Mouse (Mus musculus) midbrain, embryonic 14.5 days (tissue): ENCODE results near the gene Car10. TPM values are rescaled to one million over a fixed set of nuclear protein-coding genes. Genes with fewer than 3 reads are reported as not detected.

Source experiments
- ATAC-seq: fragments of 200-750 bp; cut with Nextera tagmentation; 2 replicates; pipeline ENCODE4 v1.8.0; 2017; ENCODE audit warnings: moderate number of reproducible peaks, moderate library complexity; ENCODE audit not compliant: low FRiP score, low TSS enrichment
- DNase-seq: peaks from one replicate; pipeline ENCODE4 v3.0.0-alpha.2; 2015
- H3K27ac ChIP-seq: fragments of 300-500 bp; sonication (generic); replicated peaks from 2 replicates; pipeline ENCODE4 v1.5.1; 2014; ENCODE audit warnings: mild to moderate bottlenecking, low read depth, low read length, moderate library complexity
- H3K27me3 ChIP-seq: fragments of 300-500 bp; sonication (generic); 2 replicates; pipeline ENCODE4 v1.6.1; 2014; ENCODE audit warnings: low read length, control low read depth, mixed read lengths; ENCODE audit not compliant: control insufficient read depth, insufficient read depth
- H3K36me3 ChIP-seq: fragments of 300-500 bp; sonication (generic); 2 replicates; pipeline ENCODE4 v1.6.1; 2014; ENCODE audit warnings: low read length, control low read depth; ENCODE audit not compliant: control insufficient read depth, insufficient read depth
- H3K4me1 ChIP-seq: fragments of 300-500 bp; sonication (generic); 2 replicates; pipeline ENCODE4 v1.6.1; 2014; ENCODE audit warnings: mild to moderate bottlenecking, antibody characterized with exemption, low read length, control low read depth; ENCODE audit not compliant: control insufficient read depth, insufficient read depth
- H3K4me2 ChIP-seq: fragments of 300-500 bp; sonication (generic); 2 replicates; pipeline ENCODE4 v1.6.1; 2014; ENCODE audit warnings: mild to moderate bottlenecking, low read length, moderate library complexity
- H3K4me3 ChIP-seq: fragments of 300-500 bp; sonication (generic); replicated peaks from 2 replicates; pipeline ENCODE4 v1.5.1; 2014; ENCODE audit warnings: low read depth, low read length
- H3K9ac ChIP-seq: fragments of 300-500 bp; sonication (generic); replicated peaks from 2 replicates; pipeline ENCODE4 v1.6.1; 2014; ENCODE audit warnings: mild to moderate bottlenecking, low read length, moderate library complexity
- H3K9me3 ChIP-seq: fragments of 300-500 bp; sonication (generic); 2 replicates; pipeline ENCODE4 v1.6.1; 2016; ENCODE audit warnings: low read length, control low read depth, mixed read lengths; ENCODE audit not compliant: control insufficient read depth
- WGBS: fragments of 180-500 bp; shearing (Covaris S2); extraction: QIAGEN DNeasy Blood & Tissue Kit; methylation state at CpG from one replicate; pipeline ENCODE4 v1.1.7; 2014; 5-methylcytosine and 5-hydroxymethylcytosine counted together
- polyA plus RNA-seq: library from polyadenylated mRNA; unstranded; fragments of >200 nt; fragmentation: Nextera tagmentation; extraction: Ambion mirVana; gene quantifications from 2 replicates; pipeline ENCODE4 v1.2.1, GENCODE M21; 2014

The Car10 gene
- polyA plus RNA-seq, 1 experiment from 2014 or later: 31.3 TPM

DNA sequence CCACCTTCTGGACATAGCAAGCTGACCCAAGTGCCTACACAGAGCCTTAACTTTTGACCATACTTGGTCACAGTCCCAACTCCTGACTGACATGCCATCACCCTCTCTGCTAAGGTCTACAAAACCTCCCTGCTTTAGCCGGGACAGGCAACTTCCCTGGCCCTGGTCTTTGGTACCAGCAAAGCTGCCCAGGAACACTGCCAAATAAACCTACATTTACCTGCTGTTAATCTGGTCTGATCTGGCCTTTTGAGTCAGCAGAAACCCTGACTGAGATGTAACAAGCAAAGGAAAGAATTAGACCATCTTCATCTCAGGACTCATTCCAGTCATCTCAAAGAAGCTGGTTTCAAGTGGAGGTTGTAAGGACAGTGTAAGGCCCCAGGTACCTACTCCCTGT, 212.2 kb downstream of the Car10 start:
- Histone ChIP-seq H3K4me1 (no peaks in the 10 kb centered on the region), H3K27ac (no peak overlapping the region), H3K9ac (no peak overlapping the region), H3K4me2 (no peak overlapping the region), H3K9me3 (no peaks in the 10 kb centered on the region), H3K27me3 (no peaks in the 10 kb centered on the region), H3K36me3 (no peaks in the 10 kb centered on the region), H3K4me3 (no peak overlapping the region)
- 85% methylated on average over 1 of the region's 1 CpGs for WGBS
- ATAC-seq: no peak
- no peak for DNase-seq

DNA sequence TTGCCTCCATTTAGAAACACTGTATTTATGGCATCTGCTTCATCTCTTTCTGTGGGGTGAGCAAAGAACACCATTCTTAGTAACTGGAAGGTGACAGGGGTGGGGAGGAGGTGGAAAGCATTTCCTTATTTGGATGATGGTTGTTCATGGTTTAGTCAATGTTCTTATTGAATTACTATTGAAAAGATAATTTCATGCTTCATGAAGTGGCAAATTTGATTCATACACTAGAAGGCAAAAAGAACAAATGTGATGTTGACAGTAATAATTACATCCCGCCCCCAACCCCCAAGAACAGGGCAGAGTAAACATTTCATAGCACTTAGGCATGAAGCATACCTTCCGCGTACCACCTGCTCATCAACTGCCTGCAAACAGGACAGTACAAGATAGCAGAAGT, 239.9 kb downstream of the Car10 start:
- Histone ChIP-seq H3K9ac (no peak overlapping the region), H3K27ac (no peak overlapping the region), H3K36me3 (no peaks in the 10 kb centered on the region), H3K9me3 (no peaks in the 10 kb centered on the region), H3K4me2 (no peak overlapping the region), H3K27me3 (no peaks in the 10 kb centered on the region), H3K4me1 (no peaks in the 10 kb centered on the region), H3K4me3 (no peak overlapping the region)
- no peak for ATAC-seq
- 76% methylated on average over 3 of the region's 3 CpGs for WGBS
- DNase-seq: no peak

GRCm38 (mm10) chr11:93343961-93344360, 246.1 kb downstream of the Car10 start:
- Histone ChIP-seq H3K27ac (no peak overlapping the region), H3K27me3 (no peaks in the 10 kb centered on the region), H3K9ac (no peak overlapping the region), H3K4me2 (no peak overlapping the region), H3K36me3 (no peaks in the 10 kb centered on the region), H3K9me3 (no peaks in the 10 kb centered on the region), H3K4me1 (no peaks in the 10 kb centered on the region), H3K4me3 (no peak overlapping the region)
- DNase-seq: no peak
- 95% methylated on average over 3 of the region's 3 CpGs for WGBS
- ATAC-seq: no peak

DNA sequence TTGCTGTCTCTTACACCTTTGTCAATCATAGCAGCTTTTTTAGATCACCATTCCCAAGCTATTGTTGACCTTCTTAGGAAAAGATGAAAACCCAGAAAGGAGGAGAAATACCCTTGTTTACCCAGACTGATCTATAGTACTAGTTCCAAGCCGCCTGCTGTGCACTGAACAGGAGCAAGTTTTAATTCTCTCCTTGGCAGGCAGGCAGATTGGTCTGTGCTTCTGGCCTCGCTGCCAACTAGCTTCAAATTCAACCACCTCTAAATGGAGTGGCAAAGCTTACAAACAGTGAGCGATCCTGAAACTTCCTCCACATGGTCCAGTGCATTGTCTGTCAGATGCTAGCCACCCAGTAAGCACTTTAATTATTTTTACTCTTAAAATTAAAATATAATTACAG, 247.0 kb downstream of the Car10 start:
- H3K9me3 ChIP-seq: no peaks in the 10 kb centered on the region
- ATAC-seq: no peak

GRCm38 (mm10) chr11:93361576-93361975, 263.7 kb downstream of the Car10 start:
- DNase-seq: peak; percentile 19
- ATAC-seq: no peak
- H3K27ac ChIP-seq: no peak overlapping the region
- no peaks in the 10 kb centered on the region for H3K36me3 ChIP-seq
- no peak overlapping the region for H3K4me2 ChIP-seq
- 65% methylated on average over 2 of the region's 2 CpGs for WGBS
- no peaks in the 10 kb centered on the region for H3K9me3 ChIP-seq
- H3K27me3 ChIP-seq: no peaks in the 10 kb centered on the region
- H3K4me1 ChIP-seq: no peaks in the 10 kb centered on the region
- H3K4me3 ChIP-seq: no peak overlapping the region
- H3K9ac ChIP-seq: no peak overlapping the region

More for the DNA sequence above, 247.0 kb downstream of the Car10 start:
- H3K4me2 ChIP-seq: no peak overlapping the region
- no peak overlapping the region for H3K4me3 ChIP-seq
- H3K27ac ChIP-seq: no peak overlapping the region
- DNase-seq: peak; percentile 18
- H3K9ac ChIP-seq: no peak overlapping the region
- no peaks in the 10 kb centered on the region for H3K36me3 ChIP-seq
- 76% methylated on average over 3 of the region's 3 CpGs for WGBS
- H3K4me1 ChIP-seq: no peaks in the 10 kb centered on the region
- H3K27me3 ChIP-seq: no peaks in the 10 kb centered on the region

DNA sequence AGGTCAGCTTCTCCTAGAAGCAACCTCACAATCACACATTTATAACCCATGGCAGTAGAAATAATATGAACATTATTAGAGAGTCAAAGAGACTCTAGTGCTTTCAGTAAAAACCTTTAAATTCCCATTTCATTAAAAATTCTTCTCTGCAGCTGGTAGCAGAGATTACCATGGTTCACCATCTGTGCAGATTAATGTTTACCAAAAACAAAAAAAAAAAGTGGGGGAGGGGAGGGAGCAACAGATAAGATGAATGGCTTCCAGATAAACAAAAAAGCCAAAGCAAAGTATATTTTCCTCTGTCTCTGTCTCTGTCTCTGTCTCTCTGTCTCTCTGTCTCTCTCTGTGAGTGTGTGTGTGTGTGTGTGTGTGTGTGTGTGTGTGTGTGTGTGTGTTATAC, 266.3 kb downstream of the Car10 start:
- H3K9me3 ChIP-seq: no peaks in the 10 kb centered on the region
- H3K4me2 ChIP-seq: no peak overlapping the region
- no peaks in the 10 kb centered on the region for H3K27me3 ChIP-seq
- no peak overlapping the region for H3K27ac ChIP-seq
- no peak for ATAC-seq
- no peak overlapping the region for H3K9ac ChIP-seq
- H3K4me1 ChIP-seq: no peaks in the 10 kb centered on the region
- DNase-seq: peak; percentile 9
- no peaks in the 10 kb centered on the region for H3K36me3 ChIP-seq
- no peak overlapping the region for H3K4me3 ChIP-seq

GRCm38 (mm10) chr11:93367244-93367643, 269.4 kb downstream of the Car10 start:
- no peak overlapping the region for H3K4me2 ChIP-seq

DNA sequence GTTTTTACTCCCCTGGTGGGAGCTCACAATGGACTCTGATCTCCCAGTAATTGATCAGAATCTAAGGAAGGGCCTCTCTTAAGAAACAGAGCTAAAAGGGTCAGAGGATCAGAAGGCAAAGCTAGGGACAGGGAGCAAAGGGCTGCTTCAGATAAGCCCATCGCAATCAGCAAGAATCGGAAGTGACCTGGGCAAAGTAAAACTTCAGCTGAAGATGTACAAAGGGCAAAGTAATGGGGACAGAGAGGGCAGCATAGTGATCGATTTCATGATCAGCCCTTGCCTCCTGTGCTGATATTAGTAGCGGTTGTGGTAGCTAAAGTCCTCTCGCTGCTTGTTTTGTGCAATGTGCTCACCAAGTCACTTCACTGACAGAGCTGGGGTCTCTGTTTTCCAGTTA, 269.9 kb downstream of the Car10 start:
- WGBS: 42% methylated on average over 5 of the region's 5 CpGs
- no peak for DNase-seq
- no peaks in the 10 kb centered on the region for H3K36me3 ChIP-seq
- no peaks in the 10 kb centered on the region for H3K4me1 ChIP-seq
- H3K9ac ChIP-seq: no peak overlapping the region
- no peak overlapping the region for H3K4me3 ChIP-seq
- no peak overlapping the region for H3K27ac ChIP-seq
- H3K9me3 ChIP-seq: no peaks in the 10 kb centered on the region
- H3K4me2 ChIP-seq: no peak overlapping the region
- no peak for ATAC-seq
- no peaks in the 10 kb centered on the region for H3K27me3 ChIP-seq

More at GRCm38 (mm10) chr11:93367244-93367643, 269.4 kb downstream of the Car10 start:
- Histone ChIP-seq H3K4me3 (no peak overlapping the region), H3K4me1 (no peaks in the 10 kb centered on the region), H3K27ac (no peak overlapping the region), H3K9me3 (no peaks in the 10 kb centered on the region), H3K9ac (no peak overlapping the region), H3K36me3 (no peaks in the 10 kb centered on the region), H3K27me3 (no peaks in the 10 kb centered on the region)
- DNase-seq: no peak
- 39% methylated on average over 4 of the region's 4 CpGs for WGBS
- no peak for ATAC-seq

DNA sequence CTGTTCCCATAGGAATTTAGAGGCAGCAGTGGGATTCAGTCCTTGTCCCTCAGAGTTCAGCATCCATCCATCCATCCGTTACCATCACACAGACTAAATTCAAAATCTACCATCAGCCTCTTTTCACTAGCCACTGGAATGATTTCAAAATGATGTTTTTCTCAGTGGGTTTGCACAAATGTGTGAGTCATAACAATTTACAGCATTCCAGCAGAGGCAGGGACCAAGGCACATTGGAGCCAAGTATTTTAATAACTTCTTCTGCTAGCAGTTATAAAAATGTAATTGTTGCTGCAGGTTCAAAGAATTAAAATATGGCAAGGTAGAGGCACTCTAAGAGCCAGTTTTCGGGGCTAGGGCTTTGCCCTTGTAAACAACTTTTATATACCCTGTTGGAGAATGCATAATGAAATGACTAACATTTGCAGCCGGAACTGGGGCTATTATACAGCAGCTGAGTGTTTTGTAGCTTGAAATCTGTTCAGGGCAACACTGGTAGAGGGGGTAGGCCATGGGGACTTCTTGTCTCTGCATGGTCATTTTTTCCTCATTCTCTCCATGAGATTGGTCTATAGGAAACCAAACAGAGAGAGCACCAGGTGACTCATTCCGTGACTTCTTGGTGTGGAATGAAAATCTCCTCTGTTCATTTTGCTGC, 276.0 kb downstream of the Car10 start:
- Histone ChIP-seq H3K27ac (no peak overlapping the region), H3K4me1 (no peaks in the 10 kb centered on the region), H3K36me3 (no peaks in the 10 kb centered on the region), H3K9me3 (no peaks in the 10 kb centered on the region), H3K4me3 (no peak overlapping the region), H3K27me3 (no peaks in the 10 kb centered on the region), H3K9ac (no peak overlapping the region), H3K4me2 (no peak overlapping the region)
- 86% methylated on average over 4 of the region's 4 CpGs for WGBS
- ATAC-seq (no peak), DNase-seq (no peak)
